Mouse (Mus musculus): ENCODE measurements around the gene Vav2. TPM values are rescaled to one million over a fixed set of nuclear protein-coding genes. Genes with fewer than 3 reads are reported as not detected.

The Vav2 gene
- total RNA-seq, 4 experiments from 2014 or later, result 23.4 to 55.4 (median 39.0) TPM

DNA sequence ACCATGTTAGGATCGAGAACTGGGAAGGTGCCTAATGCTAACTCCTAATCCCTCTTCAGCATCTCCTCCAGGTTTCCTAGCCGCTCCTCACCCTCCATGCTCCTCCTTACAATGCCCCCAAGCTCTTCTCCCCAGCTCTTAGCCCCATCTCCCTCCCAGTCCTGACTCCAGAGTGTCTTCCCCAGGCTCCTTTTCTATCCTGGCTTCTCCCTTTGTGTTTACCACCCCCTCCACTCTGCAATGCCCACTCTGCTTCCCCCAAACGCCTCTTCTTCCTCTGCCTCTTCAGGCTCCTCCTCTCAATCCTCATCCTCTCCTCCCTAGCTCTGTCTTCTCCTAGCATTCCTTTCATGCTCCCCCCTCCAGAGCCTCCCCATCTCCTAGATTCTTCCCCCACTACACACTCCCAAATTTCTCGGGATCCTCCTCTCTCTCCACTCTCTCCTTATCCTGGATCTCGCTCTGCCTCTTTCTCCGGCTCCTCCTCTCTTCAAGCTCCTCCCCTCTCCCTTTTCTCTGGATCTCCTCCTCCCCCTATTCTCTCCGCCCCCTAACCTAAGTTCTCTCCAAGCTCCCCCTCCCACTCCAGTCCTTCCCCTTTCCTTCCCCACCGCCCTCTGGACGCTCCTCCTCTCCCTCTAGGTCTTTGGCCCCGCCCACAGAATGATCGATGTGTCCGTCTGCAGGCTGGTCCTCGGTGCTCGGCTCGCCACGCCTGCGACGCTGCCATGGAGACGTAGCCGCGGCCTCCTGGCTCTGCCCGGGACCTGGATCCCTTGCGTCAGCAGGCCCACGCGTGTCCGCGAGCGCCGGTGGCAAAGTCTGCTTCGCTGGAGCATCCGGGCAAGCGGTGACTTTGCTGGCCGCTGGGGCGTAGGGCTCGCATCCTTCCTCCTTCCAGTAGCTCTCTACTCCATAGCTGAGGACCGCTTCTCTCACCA, 15.2 kb upstream of the Vav2 start, which contains the start of gene Brd3os:
Brd3os (plus strand) TSS at position 558 of the 941 bp plus-strand sequence.
- DNase-seq, result peak; percentile 97

DNA sequence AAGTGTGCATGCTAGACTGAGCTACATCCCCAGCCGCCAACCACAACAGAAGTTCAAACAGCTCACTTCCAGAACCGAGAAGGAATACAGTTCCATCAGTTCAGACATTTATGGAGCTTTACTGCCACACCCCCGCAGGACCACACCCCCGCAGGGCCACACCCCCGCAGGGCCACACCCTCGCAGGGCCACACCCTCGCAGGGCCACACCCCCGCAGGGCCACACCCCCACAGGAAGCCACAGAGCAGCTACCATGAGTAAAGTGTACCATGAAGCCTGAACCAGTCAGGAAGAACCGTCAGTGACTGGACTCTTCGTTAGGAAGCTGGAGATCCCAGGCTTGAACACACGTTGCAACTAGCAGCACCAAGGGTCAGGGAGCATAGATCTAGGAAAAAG, 11.4 kb upstream of the Vav2 start:
- no peak for DNase-seq

DNA sequence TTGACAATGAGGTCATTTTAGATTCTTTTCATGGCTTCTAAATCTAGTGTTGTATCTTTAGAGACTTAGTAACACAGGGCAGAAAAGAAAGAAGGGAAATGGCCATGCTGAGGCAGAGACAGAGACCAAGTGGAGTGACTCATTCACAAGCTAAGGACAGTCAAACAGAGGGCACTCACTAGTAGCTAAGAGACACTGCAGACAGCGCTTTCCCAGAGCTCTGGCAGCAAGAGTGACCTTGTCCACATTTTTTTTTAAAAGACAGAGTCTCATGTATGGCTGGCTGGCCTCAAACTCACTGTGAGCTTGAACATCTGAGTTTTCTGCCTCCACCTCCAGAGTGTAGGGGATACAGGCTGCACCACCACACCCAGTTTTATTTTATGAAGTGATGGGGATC, 11.0 kb upstream of the Vav2 start:
- no peak for DNase-seq

DNA sequence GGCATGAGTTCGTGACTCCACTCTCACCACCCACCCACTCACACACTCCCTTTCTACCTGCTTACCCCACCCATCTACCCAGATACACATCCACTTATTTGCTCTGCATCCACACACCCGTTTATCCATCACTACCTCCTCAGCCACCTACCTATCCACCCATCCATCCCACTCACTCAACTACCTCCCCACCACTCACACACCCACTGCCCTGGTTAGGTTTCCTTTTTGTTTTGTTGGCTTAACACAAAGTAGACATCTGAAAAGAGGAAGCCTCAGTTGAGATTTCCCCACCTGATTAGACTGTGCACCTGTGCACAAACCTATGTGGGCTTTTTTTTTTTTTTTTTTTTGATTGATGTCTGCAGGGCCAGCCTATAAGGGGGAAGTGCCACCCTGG, 5.8 kb upstream of the Vav2 start:
- DNase-seq, result no peak

DNA sequence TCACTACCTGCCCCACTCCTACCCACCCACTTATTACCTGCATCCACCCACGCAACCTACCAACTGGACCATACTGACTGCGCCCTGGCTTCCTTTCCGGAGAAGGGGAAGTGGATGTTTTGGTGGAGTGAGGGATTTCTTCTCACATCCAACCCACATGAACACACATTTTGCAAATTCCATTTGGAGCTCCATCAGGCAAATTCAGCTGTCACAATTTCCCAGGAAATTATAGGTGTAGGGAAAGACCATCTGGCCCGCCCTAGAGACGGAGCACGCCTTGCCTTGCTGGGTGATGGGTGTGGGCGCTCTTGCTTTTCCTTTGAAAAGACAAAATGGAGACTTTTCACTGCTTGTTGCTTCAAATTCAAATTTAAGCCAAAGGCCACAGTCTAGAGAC, 3.8 kb upstream of the Vav2 start:
- DNase-seq, result no peak

DNA sequence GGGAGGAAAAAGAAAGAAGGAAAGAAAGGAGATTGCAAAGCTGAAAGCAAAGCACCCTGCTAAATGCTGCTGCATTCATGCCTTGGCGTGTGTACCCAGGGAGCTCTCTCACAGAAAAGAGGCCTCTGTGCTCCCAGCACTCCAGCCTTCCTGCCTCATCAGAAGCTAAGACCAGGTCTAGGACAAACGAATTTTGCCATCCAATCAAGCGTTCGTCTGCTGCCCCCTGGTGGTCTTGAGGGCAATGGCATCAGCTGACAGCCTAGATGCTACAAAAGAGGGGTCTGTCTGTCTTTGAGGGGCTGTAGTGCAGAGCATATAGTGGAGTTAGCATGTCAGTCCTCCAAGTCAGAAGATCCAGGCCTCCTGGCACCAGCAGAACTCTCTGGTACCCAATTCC, 1.2 kb upstream of the Vav2 start:
- peak; percentile 71 for DNase-seq

DNA sequence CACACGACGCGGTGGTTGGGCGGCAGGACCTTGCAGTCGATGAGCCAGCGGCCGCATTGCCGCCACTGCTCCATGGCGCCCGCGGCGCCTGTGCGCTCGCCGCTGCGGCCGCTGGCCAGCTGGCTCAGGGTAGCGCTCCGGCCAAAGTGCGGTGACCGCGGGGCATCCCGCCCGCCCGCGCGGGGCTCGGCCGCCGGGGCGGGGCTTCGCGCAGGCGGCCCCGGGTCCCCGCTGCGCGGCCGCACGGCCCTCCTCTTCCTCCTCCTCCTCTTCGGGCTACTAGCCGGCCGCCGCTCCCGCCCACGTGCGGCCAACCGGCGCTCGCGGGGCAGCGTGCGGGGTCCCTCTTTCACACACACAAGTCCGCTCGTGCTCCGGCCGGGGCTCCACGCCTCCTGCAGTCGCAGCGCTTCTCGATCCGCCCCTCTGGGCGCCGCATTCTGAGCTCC, 403 bp downstream of the Vav2 start:
- DNase-seq, result peak; percentile 68

DNA sequence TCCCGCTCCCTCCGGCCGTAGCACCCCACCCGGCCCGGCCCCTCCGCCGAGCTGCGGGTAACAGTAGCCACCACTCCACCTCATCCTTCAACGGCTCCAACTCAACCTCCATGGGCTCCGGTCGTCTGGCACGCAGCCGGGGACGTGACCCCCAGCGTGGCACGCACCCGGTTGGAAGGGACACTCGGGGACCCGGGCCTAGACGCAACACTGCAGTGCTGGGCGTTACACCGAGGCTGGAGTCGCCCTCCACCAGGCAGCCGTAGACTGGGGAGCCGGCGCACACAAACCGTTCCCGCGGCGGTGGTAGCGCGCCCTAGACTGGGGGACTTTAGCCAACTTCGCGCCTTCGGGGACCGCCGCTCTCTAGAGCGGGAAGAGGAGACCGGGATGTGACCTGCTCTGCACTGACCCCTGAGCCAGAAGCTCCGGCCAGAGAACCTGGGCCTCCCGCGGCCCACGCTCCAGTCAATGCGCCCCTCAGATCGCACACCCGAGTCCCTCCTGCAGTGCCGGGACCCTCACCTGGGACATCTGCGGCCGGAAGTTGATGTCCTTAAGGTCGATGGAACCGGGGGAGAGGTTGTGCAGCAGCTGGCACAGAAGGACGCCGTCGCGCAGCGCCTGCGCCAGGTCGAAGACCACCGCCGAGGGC, 955 bp downstream of the Vav2 start:
- DNase-seq, result no peak

DNA sequence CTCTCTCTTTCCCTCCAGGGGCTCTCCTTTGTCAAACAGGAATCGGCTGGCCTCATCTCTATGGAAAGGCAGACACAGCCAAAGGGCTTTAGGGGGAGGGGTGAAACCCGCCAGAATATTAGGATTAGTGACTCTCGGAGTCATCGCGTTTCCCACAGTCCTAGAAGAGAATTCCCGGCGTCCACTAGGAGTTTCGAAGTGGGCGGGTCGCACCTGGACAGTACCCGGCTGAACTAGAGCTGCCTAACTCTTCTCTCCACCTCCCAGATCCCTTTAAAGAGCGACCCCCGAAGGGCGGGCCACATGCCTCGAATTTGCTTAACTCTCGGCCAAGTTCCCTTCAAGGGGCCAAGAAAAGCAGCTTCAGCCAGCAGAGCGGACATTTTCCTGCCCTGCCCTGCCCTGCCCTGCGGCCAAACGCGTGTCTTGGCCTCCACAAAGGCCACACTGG, 1.6 kb downstream of the Vav2 start:
- DNase-seq, result no peak

DNA sequence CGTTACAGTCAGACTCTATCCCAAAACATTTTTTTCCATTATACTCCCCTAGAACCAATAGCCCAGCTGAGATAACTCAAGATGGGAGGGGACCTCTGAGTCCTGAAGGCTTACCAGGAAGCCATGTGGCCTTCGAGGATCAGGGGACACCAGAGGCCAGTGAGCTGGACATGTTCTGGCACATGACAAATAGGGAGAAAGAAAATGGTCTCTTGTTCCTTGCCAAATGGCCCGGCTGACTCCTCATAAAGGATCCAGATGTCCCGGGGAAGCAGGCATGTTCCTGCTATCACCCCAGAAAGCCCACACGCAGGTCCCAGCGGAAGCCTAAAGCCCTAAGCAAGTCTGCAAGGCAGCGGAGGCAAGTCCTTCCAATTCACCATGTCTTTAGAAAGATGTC, 3.2 kb downstream of the Vav2 start:
- DNase-seq, result no peak

DNA sequence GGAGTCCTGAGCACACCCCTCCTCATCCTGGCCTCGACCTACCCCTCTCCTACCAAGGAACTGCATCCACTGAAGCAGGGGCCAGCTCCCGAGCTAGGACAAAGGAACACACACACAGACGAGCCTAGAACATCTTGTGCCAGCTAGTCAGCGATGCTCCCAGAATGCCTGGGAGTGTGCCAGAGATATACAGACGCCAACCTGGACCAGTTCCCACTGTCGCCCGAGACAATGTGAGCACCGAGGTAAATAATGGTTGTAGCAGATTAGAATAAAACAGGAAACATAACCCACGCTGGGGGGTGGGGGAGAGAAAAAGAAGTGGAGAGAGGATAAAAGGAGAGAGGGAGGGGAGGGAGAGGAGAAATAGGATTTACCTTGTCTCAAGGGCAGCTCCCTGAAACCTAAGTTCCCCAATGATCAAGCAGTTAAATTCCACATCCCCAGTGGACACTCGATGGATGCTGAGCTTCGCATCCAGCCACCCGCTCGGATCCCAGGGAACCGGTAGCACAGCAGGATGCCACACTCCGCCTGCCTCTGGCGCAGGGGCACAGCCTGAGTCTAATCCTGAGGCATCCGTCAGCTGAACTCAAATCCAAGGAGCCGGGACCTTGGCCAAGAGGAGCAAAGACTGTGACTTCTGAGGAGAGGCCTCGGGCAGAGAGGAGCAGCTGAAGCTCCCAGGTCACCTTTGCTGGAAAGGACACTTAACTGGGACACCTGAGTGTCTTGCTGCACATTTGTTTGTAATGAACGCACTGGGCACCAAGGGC, 5.4 kb downstream of the Vav2 start:
- no peak for DNase-seq

DNA sequence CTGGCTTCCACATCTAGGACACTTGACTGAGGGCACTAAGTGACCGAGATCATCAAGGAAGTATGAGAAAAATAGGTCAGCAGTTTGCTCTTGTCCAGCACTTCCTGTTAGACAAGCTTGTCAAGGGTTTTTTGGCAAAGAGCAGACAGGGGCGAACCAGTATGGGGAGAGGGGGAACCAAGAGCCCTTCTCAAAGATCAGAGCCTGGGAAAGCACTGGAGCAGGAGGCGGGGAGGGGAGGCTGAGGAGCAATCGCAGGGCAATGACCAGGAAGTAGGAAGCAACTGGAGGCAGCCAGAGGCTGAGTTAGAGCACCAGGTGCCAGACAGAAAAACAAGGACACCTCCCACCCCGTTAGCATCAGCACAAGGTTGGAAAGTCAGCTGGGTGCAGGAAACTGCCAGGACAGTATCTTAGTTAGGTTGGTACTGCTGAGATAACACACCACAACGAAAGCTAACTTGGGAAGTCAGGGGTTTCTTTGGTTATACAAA, 8.2 kb downstream of the Vav2 start:
- DNase-seq, result no peak

DNA sequence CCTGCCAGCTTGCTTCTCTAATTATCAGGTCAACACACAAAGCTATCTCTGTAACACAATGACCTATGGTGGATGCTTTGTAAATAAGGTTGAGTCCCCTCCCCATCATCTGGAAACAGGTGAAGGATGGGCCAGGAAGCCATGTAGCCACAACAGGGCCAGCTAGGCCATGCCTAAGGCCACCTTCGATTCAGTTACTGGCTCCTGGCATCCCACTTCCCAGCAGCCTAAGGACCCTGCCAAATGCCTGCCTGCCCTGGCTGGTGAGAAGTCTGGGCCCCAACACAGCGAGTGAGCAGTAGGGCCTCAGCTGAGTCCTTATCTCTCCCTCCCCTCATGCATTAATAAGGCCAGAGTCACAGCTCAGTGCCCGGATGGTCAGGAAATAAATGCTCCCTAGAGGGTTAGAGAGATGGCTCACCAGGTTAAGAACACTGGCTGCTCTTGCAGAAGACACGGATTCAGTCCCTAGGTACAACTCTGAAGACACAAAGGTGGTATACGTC, 9.1 kb downstream of the Vav2 start:
- no peak for DNase-seq

DNA sequence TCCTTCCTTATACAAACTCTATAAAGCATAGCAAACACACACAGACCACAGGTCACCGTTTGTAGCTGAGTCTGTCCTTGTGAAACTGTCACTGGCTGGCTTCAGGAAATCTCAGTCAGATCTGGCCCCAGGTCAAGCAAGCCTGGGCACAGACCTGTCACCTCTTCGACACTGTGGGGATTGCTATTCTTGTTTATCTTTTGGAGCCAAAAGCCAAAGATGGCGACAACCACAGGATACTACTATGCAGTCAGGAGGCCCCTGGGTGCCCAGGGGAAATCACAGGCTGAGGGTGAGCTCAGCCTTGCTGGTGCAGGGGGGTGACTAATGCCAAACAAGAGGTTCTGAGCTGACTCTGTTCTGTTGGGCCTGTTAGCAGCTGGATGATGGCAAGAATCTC, 10.4 kb downstream of the Vav2 start:
- DNase-seq, result no peak

DNA sequence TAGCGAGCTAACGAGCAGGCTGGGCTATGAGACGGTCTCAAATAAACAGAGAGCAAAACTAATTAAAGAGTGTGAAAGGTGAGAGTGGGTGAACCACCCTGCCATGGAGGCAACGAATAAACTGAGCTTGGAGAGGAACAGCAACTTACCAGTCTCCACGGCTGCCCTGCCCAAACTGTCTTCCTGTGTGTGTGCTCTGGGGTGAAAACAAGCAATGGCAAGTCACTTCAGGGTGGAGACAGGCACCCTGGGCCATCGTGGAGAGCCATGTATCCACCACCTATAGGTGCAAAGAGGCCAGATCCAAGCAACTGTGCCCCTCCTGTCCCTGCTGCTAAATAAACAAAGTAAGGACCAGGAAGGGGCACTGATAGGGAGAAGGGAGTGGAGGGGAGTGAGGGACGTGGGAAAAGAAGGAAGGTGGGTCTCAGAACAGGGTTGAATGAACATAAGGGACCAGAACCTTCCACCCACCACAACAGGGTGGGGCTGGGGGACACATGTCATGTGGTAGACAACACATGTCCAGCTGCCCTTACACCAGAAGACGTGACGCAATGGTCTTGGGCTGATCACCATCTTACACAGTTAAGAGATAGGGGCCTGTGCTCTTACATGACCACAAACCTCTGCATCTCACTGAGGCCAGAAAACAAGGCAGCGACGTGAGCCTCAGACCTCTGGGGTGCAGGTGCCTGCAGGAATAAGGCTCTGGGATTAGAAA, 11.6 kb downstream of the Vav2 start:
- no peak for DNase-seq

DNA sequence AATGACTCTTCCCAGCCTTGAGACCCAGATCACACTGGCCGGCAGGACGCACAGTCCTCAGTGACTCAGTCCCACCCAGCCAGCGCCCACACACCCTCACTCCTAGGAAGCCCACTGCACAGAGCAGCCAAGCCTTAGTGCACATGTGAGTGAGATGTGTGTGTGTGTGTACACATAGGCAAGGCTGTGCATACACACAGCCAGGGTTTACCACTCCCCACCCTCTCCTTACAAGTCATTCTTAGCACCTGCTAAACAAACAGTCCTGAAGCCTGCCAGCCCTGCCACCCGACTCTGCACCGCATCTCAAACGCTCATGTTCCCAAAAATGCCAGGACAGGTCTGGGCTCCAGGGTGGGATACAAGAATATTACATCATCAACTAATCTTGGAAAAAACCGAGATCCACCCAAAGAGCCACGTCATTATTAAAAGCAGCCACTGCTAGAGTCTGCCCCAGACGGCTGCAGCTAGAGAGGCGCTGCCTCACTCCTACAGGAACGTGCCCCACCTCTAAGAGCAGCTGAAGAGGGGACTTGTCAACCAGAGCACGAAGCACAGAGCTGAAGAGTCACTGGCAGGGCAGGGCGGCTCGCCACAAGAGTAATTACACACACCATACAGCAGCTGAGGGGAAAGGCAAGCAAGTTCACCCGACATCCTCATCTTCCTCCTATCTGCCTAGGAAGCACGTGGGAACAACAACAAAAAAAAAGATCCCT, 12.7 kb downstream of the Vav2 start:
- DNase-seq, result no peak

DNA sequence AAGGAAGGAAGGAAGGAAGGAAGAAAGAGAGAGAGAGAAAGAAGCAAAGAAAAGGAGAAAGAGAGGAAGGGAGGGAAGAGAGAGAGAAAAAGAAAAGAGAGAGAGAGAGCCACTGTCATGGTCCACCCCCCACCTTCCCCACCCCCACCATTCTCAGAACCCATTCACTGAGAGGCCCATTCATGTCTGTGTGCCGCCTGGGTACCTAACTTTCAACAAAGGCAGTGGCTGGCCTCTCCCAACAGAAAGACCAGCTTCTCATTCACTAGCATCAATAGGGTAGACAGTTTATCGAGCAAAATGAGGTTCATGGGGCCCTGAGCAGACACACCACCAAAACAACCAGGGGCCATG, 13.3 kb downstream of the Vav2 start:
- no peak for DNase-seq

DNA sequence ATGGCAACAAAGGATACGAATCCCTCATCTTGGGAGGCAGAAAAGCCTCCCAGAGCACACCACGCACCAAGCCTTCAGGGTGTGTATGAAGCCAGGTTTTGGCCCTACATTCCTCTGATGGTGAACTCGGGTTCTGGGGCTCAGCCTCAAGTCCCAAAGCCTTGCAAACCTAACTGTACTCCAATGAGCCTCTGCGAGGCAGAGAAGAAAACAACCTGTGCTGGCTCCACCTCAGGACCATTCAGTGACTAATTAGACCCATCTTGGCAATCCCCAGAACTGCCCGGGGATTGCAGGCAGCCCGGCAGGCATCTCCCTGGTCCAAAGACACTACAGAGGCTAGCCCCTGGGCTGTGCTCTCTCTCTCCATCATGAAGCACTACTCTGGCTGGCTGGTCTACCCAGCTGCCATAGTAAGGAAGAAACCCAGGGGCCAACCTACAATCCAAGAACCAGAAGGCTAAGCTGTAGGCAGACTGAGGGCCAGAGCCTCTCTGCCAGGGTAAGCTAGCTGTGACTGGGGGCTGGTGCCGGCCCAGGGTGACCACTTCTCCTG, 14.5 kb downstream of the Vav2 start:
- DNase-seq, result no peak

DNA sequence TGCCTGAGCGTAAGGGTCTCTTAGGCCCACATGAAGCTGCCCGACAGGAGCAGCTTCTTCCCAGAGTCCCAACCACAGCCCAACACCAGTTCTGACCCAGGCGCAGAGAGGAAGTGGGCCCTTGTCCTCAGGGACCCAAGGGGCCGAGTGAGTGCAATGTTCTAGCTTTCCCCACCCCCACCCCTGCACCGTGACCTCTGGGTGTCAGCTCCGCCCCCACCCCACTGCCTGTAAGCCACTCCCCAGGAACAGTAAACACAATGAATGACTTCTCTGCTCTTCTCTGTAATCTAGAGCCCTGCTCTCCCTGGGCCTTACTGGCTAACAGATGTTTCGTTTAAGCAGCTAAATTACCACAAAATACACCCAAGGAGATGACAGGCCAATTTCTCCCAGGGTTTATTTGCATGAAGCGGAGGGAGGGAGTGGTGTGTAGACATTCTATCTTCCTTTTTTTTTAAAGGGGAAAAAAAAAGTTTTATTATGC, 15.1 kb downstream of the Vav2 start:
- DNase-seq, result no peak

DNA sequence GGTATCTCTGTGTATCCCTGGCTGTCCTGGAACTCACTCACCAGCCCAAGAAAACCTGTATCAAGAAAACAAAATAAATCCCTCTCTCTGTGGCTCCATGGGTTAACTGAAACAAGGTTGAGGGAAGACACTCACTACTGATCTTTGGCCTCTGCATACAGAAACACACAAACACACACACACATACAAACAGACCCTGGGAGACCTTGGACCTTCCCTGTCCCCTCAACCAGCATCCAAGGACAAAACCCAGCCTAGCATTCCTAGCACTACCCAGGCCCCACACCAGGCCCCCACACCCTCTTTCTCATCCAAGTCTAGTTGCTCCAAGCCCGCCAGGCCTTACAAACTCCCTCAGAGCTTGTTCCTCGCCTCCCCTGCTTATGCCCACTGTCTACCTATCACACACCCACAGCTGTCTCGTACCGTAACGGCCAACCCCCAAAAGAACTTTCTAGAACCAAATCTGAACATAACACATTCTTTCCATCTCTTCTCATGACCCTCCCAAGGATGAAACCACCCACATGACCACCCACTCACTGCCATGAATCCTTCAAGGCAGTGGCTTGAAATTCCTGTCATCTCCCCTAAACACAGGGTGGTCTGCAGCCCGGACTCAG, 16.2 kb downstream of the Vav2 start:
- DNase-seq, result no peak

Data from adrenal gland, adult 8-10 months (tissue).